Mouse (Mus musculus): ENCODE data around the gene Erlin1. TPM values are rescaled to one million over a fixed set of nuclear protein-coding genes. Genes with fewer than 3 reads are reported as not detected.

The Erlin1 gene
- total and polyA plus RNA-seq, 3 experiments: 9.7 to 26.6 (median 22.7) TPM

- dilution Hi-C loops (cut with MboI; ENCODE audit: extremely low pct_ligation_motif_present, extremely low pct_unique_long_range_greater_than_20kb, low sequenced_read_pairs) (no loop called here), in situ Hi-C loops (cut with MboI; ENCODE audit: low pct_ligation_motif_present, low pct_unique_long_range_greater_than_20kb, low sequenced_read_pairs) (no loop called here)
- peak; percentile 61 for DNase-seq (ENCODE audit: extremely low read depth)
- no peaks in the 10 kb centered on the region for H3K79me2 ChIP-seq (replicated peaks; ENCODE audit: control insufficient read depth, extremely low read depth, insufficient read depth, poor library complexity, severe bottlenecking)
- no peaks in the 10 kb centered on the region for H3K9me3 ChIP-seq (replicated peaks; ENCODE audit: low read length)
- H3K27me3 ChIP-seq (replicated peaks): no peaks in the 10 kb centered on the region
- peaks cover 40 to 51% of the 10 kb centered on the region in 2 experiments for H3K36me3 ChIP-seq (replicated peaks in 1 of 2; ENCODE audit: control insufficient read depth in 1 of 2, insufficient read depth in 1 of 2, low read length in 1 of 2)
- H3K27ac ChIP-seq (ENCODE audit: insufficient read depth, low read depth): no peak overlapping the region
- no peak for TF ChIP-seq E2F4 (IDR thresholded peaks at IDR 0.05; ENCODE audit: insufficient replicate concordance, low read depth, low read length)
- no peak for TF ChIP-seq MAX (IDR thresholded peaks at IDR 0.05; ENCODE audit: low read length)
- peak; percentile 27; the same call in 1 of the 2 replicates for TF ChIP-seq RCOR1 (conservative IDR thresholded peaks at IDR 0.05; ENCODE audit: low read depth, low read length)
- TF ChIP-seq MEF2A (IDR thresholded peaks at IDR 0.05; ENCODE audit: borderline replicate concordance, low read depth, low read length): peak; percentile 45; the same call in 1 of the 2 replicates
- no peak for TF ChIP-seq KAT2A (IDR thresholded peaks at IDR 0.05; ENCODE audit: insufficient replicate concordance, low read length)
- TF ChIP-seq PAX5 (IDR thresholded peaks at IDR 0.05; ENCODE audit: low read length): no peak
- no peak for TF ChIP-seq USF2 (conservative IDR thresholded peaks at IDR 0.05; ENCODE audit: low read depth, low read length)
- no peak for TF ChIP-seq CTCF (conservative IDR thresholded peaks at IDR 0.05 in 1 of 2, IDR thresholded peaks at IDR 0.05 in 1 of 2; ENCODE audit: low read depth in 2 of 2, low read length in 2 of 2)
- TF ChIP-seq RAD21 (IDR thresholded peaks at IDR 0.05; ENCODE audit: low read depth, low read length): no peak; the same call in 1 of the 2 replicates
- TF ChIP-seq JUN (IDR thresholded peaks at IDR 0.05; ENCODE audit: insufficient read depth, low read depth, low read length): no peak
- no peak for TF ChIP-seq CHD1 (IDR thresholded peaks at IDR 0.05; ENCODE audit: low read depth, low read length)
- TF ChIP-seq ETS1 (conservative IDR thresholded peaks at IDR 0.05; ENCODE audit: low read depth, low read length): no peak; the same call in 1 of the 2 replicates
- no peak; the same call in 1 of the 2 replicates for TF ChIP-seq JUND (conservative IDR thresholded peaks at IDR 0.05; ENCODE audit: low read depth, low read length)
- no peak for TF ChIP-seq UBTF (IDR thresholded peaks at IDR 0.05; ENCODE audit: low read depth, low read length)
- TF ChIP-seq HCFC1 (IDR thresholded peaks at IDR 0.05; ENCODE audit: low read depth, low read length): no peak
- peak; percentile 61; the same call in 1 of the 2 replicates for TF ChIP-seq EP300 (IDR thresholded peaks at IDR 0.05; ENCODE audit: low read length)
- no peak for TF ChIP-seq SMC3 (IDR thresholded peaks at IDR 0.05; ENCODE audit: low read depth, low read length)
- no peak for TF ChIP-seq TBP (conservative IDR thresholded peaks at IDR 0.05; ENCODE audit: low read depth, low read length)
- TF ChIP-seq POLR2A (IDR thresholded peaks at IDR 0.05; ENCODE audit: low read depth, low read length): no peak
- no peak for TF ChIP-seq POLR2AphosphoS2 (IDR thresholded peaks at IDR 0.05; ENCODE audit: low read depth, low read length)
- TF ChIP-seq NELFE (IDR thresholded peaks at IDR 0.05; ENCODE audit: low read depth, low read length): no peak
- TF ChIP-seq ELF1 (IDR thresholded peaks at IDR 0.05; ENCODE audit: low read depth, low read length): no peak
- no peak for TF ChIP-seq GABPA (IDR thresholded peaks at IDR 0.05; ENCODE audit: insufficient replicate concordance, low read depth, low read length)
- TF ChIP-seq BHLHE40 (IDR thresholded peaks at IDR 0.05; ENCODE audit: low read depth, low read length): peak; percentile 44
- no peak for TF ChIP-seq ZKSCAN1 (IDR thresholded peaks at IDR 0.05; ENCODE audit: borderline replicate concordance, low read depth, low read length)
- peak; percentile 75 for TF ChIP-seq IRF4 (IDR thresholded peaks at IDR 0.05; ENCODE audit: low read depth, low read length)
- no peak overlapping the region for H3K4me3 ChIP-seq (replicated peaks in 1 of 3; ENCODE audit: low read depth in 2 of 3, low read length in 2 of 3, poor library complexity in 1 of 3)
- peak overlapping the region; percentile 50 for H3K4me2 ChIP-seq (ENCODE audit: insufficient read depth, low read depth, poor library complexity, severe bottlenecking)
- H3K4me1 ChIP-seq (ENCODE audit: control insufficient read depth in 1 of 2, insufficient read depth in 2 of 2): peaks cover 0 to 62% of the 10 kb centered on the region in 2 experiments; a peak in 2 of 4 replicates
- no peak overlapping the region for H3K9ac ChIP-seq (ENCODE audit: insufficient read depth, low read depth)
Observed at GRCm38 (mm10) chr19:44049282-44049681, 20.3 kb downstream of the Erlin1 start.
